Mouse (Mus musculus) ovary, adult 10 weeks (tissue): ENCODE results near the gene Vwf. TPM values are rescaled to one million over a fixed set of nuclear protein-coding genes. Genes with fewer than 3 reads are reported as not detected.

Experiments
- polyA plus RNA-seq: library from polyadenylated mRNA; stranded (reverse); fragments of 350-450 nt; fragmentation: Illumina TruSeq; extraction: RNeasy Lipid Tissue Mini Kit (QIAGEN cat#74804); gene quantifications from one replicate; pipeline ENCODE4 v1.2.3, GENCODE M21; 2014

The Vwf gene
- polyA plus RNA-seq = 0.74 TPM

DNA sequence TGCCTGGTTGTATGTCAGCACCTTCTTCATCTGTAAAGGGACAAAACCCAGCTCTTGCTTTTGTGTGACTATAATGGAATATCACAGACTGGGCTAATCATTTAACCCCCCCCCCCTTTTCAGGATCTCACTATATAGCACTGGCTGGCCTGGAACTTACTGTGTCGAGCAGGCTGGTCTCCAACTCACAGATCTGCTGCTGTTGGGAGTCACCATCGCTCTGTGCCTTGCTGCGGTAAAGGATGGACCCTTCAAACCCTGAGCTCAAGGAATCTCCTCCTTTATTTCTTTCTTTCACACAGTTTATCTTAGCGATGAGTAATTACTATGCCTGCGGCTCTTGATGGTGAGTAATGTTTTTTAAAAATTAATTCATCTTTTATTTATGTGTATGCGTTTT is at the start of gene Vwf:
Vwf (plus strand) TSS at position 301 of the 400 bp plus-strand sequence.

DNA sequence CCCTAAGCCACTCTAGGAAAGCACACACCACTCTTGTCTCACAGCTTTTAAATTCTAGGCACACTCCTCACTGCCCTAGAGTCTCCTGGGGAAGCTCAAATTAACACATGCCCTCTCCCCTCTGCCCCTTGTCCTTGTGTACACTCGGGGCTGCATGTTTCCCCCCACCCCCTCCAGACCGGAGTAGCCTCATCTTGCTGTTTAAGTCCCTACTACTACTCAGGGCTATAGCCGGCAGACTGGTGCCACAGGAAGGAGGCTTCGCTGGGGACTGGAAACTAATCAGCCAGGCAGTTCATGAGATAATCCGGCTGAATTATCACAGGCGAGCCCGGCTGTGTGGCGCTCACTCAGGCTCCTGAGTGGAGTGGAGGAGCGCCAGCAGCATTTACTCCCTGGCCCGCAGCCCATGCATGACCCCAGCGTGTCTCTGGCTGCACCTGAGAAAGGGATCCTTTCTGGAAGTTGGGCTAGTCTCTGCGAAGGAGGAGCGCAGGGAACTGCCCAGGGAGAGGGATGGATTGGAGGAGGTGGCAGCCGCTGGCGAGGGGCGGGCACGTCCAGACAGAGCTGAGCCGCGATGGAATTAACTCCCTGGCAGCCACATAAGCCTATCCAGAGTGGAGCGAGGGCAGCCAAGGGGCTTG is 143.6 kb downstream of the Vwf start, which contains the start of gene Ano2:
Ano2 (plus strand) TSS at position 363 of the 647 bp plus-strand sequence.

Other genes starting within 250 kb of the Vwf start
- gene Ltbr, start 232.9 kb upstream of the Vwf start, polyA plus RNA-seq = 0.71 TPM
- 0.20 TPM for gene Scnn1a, start 226.1 kb upstream of the Vwf start, polyA plus RNA-seq
- 5.1 TPM for gene Tnfrsf1a, start 197.4 kb upstream of the Vwf start, polyA plus RNA-seq
- not detected for gene Plekhg6, start 166.0 kb upstream of the Vwf start, polyA plus RNA-seq
- 156 TPM for gene Cd9, start 52.0 kb upstream of the Vwf start, polyA plus RNA-seq
- gene Ano2, start 143.6 kb downstream of the Vwf start, polyA plus RNA-seq = 0.34 TPM